Mouse (Mus musculus): Measurements from ENCODE around the gene Tpp2. TPM values are rescaled to one million over a fixed set of nuclear protein-coding genes. Genes with fewer than 3 reads are reported as not detected.

Gene Tpp2
- polyA plus RNA-seq, 1 experiment = 116 TPM

DNA sequence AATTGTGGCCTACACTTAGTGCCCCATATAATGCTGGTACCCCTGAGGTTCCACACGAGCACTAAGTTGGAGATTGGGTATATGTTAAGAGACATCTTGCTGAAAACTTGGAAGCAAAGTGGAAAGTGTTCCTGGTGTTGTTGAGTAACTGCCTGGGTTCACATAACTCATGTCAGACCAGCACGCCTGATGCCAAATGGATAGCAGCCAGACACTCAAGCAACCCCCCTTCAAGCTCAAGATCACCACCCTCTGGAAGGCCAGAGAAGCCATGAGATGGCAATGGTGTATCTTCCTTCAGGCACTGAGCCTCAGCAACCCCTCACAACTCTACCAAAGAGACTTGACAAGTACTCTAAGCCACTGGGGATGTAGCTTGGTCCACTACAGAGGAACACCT lies 113.1 kb downstream of the Tpp2 start:
- Histone ChIP-seq H3K36me3 (ENCODE audit: control insufficient read depth, insufficient read depth, low read length, poor library complexity, severe bottlenecking) (no peaks in the 10 kb centered on the region), H3K9me3 (replicated peaks; ENCODE audit: control insufficient read depth, insufficient read depth, low read length, poor library complexity, severe bottlenecking) (no peaks in the 10 kb centered on the region), H3K27me3 (ENCODE audit: control insufficient read depth, insufficient read depth, low read length, poor library complexity, severe bottlenecking) (no peaks in the 10 kb centered on the region), H3K9ac (ENCODE audit: low read depth, poor library complexity, severe bottlenecking) (no peak overlapping the region), H3K27ac (ENCODE audit: insufficient read depth, low read length) (no peak overlapping the region), H3K4me3 (ENCODE audit: low read depth, low read length) (no peak overlapping the region), H3K4me1 (ENCODE audit: control insufficient read depth, insufficient read depth, low read length) (no peaks in the 10 kb centered on the region)
- TF ChIP-seq EP300 (IDR thresholded peaks at IDR 0.05; ENCODE audit: insufficient read depth, low read depth, low read length) (no peak), CTCF (IDR thresholded peaks at IDR 0.05; ENCODE audit: low read depth, low read length) (no peak), POLR2A (IDR thresholded peaks at IDR 0.05; ENCODE audit: insufficient read depth, low read length) (no peak)

Other genes with a start within 250 kb of the Tpp2 start
- not detected in 2 replicates for gene 1500015O10Rik, start 203.0 kb upstream of the Tpp2 start, polyA plus RNA-seq (2011; ENCODE audit: insufficient read depth, insufficient read length, low read depth, missing spikeins)
- gene Uxs1, start 105.8 kb upstream of the Tpp2 start, polyA plus RNA-seq (2011; ENCODE audit: insufficient read depth, insufficient read length, low read depth, missing spikeins) = 23.9 and 24.4 TPM in 2 replicates
- not detected in 2 replicates for gene Mettl21c, start 86.4 kb downstream of the Tpp2 start, polyA plus RNA-seq (2011; ENCODE audit: insufficient read depth, insufficient read length, low read depth, missing spikeins)
- gene Gm8251, start 128.3 kb downstream of the Tpp2 start, polyA plus RNA-seq (2011; ENCODE audit: insufficient read depth, insufficient read length, low read depth, missing spikeins) = not detected in 2 replicates
- 48.5 and 49.6 TPM in 2 replicates for gene Tex30, start 168.8 kb downstream of the Tpp2 start, polyA plus RNA-seq (2011; ENCODE audit: insufficient read depth, insufficient read length, low read depth, missing spikeins)
- gene Kdelc1, start 185.2 kb downstream of the Tpp2 start, polyA plus RNA-seq (2011; ENCODE audit: insufficient read depth, insufficient read length, low read depth, missing spikeins) = 31.5 and 31.6 TPM in 2 replicates
- gene Bivm, start 185.3 kb downstream of the Tpp2 start, polyA plus RNA-seq (2011; ENCODE audit: insufficient read depth, insufficient read length, low read depth, missing spikeins) = 44.1 and 50.2 TPM in 2 replicates
- gene Ercc5, start 214.1 kb downstream of the Tpp2 start, polyA plus RNA-seq (2011; ENCODE audit: insufficient read depth, insufficient read length, low read depth, missing spikeins) = 59.9 and 66.9 TPM in 2 replicates

All from ES-Bruce4 (cell line).